Mouse (Mus musculus) MEL (cell line): Measurements from ENCODE around the gene Trmt1.

ENCODE experiments used
- CHD2 ChIP-seq: IDR thresholded peaks from 2 replicates; pipeline ENCODE4 v1.6.1; 2011; ENCODE audit warnings: low read length, improper control_type of control experiment
- CTCF ChIP-seq, 3 experiments: IDR thresholded peaks in 2 of 3; conservative IDR thresholded peaks in 1 of 3; 2 replicates each; pipeline ENCODE4 v1.5.1; 2011 to 2012; ENCODE audit warnings: low read length in 3 of 3, low read depth in 2 of 3, mild to moderate bottlenecking in 2 of 3, improper control_type of control experiment in 1 of 3, inconsistent platforms in 1 of 3, mixed read lengths in 1 of 3, moderate library complexity in 1 of 3; ENCODE audit not compliant: control insufficient read depth in 1 of 3, insufficient read depth in 1 of 3, poor library complexity in 1 of 3, severe bottlenecking in 1 of 3
- MYB ChIP-seq: IDR thresholded peaks from 2 replicates; pipeline ENCODE4 v1.6.1; 2011; ENCODE audit warnings: mild to moderate bottlenecking, low read depth, low read length, improper control_type of control experiment
- NRF1 ChIP-seq: IDR thresholded peaks from 2 replicates; pipeline ENCODE4 v1.6.1; 2014; ENCODE audit warnings: low read depth, mild to moderate bottlenecking, inconsistent platforms, low read length, improper control_type of control experiment, moderate library complexity; ENCODE audit not compliant: poor library complexity, insufficient read depth, severe bottlenecking
- POLR2AphosphoS2 ChIP-seq: IDR thresholded peaks from 2 replicates; pipeline ENCODE4 v1.6.1; 2011; ENCODE audit warnings: low read length, improper control_type of control experiment
- ZKSCAN1 ChIP-seq: IDR thresholded peaks from 2 replicates; pipeline ENCODE4 v1.6.1; 2012; ENCODE audit warnings: low read depth, mild to moderate bottlenecking, inconsistent platforms, low read length, improper control_type of control experiment, moderate library complexity

DNA sequence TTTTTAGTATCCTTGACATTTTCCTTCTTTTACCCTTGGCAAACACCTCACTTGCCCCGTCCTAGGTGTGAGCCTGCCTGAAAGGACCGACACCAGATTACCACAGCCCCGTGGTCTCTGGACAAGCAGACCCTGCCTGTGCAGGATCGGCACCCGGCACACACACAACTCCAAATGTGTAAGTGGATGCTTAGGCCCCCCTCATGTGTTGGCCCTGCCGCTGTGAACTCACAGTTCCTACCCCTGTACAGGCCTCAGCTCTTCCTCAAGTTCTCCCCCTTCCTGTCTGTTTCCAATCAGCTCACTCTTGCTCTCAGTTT, 36.4 kb downstream of the Trmt1 start:
- no peak for TF ChIP-seq NRF1
- TF ChIP-seq CTCF (IDR thresholded peaks at IDR 0.05 in 2 of 3, conservative IDR thresholded peaks at IDR 0.05 in 1 of 3; ENCODE audit: control insufficient read depth in 1 of 3, insufficient read depth in 1 of 3, low read depth in 2 of 3, low read length in 3 of 3, poor library complexity in 1 of 3, severe bottlenecking in 1 of 3) = no peak
- TF ChIP-seq CHD2 = no peak
- TF ChIP-seq MYB = no peak
- TF ChIP-seq POLR2AphosphoS2 = no peak
- no peak for TF ChIP-seq ZKSCAN1
